Mouse (Mus musculus): ENCODE measurements around the gene Decr2.

- TF ChIP-seq CTCF (conservative IDR thresholded peaks at IDR 0.05 in 1 of 2, IDR thresholded peaks at IDR 0.05 in 1 of 2; ENCODE audit: low read depth in 2 of 2, low read length in 2 of 2) (no peak), ZKSCAN1 (IDR thresholded peaks at IDR 0.05; ENCODE audit: borderline replicate concordance, low read depth, low read length) (no peak), ZC3H11A (IDR thresholded peaks at IDR 0.05; ENCODE audit: low read depth, low read length) (no peak), GABPA (IDR thresholded peaks at IDR 0.05; ENCODE audit: insufficient replicate concordance, low read depth, low read length) (no peak)
Observed at GRCm38 (mm10) chr17:26068024-26068830, 21.9 kb downstream of the Decr2 start.

Data from CH12.LX (cell line).